Mouse (Mus musculus) adrenal gland, postnatal 10 days (tissue): ENCODE results near the gene CN725425. TPM values are rescaled to one million over a fixed set of nuclear protein-coding genes. Genes with fewer than 3 reads are reported as not detected.

Experiments
- DNase-seq: peaks from one replicate; pipeline ENCODE4 v3.0.0; 2021; ENCODE audit warnings: mixed read lengths
- long read RNA-seq, 2 experiments: library from polyadenylated mRNA; stranded (forward); transcript quantifications; one replicate each; pipeline ENCODE4 v2.0.0; 2021
- total RNA-seq, 2 experiments: library from RNA; stranded (reverse); gene quantifications; 2 replicates each; pipeline ENCODE4 v1.2.3; 2021

Gene CN725425
- not detected for total RNA-seq
- long read RNA-seq, experiment 1 = 0 reads
- long read RNA-seq, experiment 2 = 0 reads

GRCm38 (mm10) chr15:91199256-91199905 is at the start of gene CN725425:
Gene CN725425, plus strand, starts transcription at chr15:91199494.
- DNase-seq = no peak

GRCm38 (mm10) chr15:91152592-91152991 is 46.7 kb upstream of the CN725425 start:
- DNase-seq = peak; percentile 25

GRCm38 (mm10) chr15:91153311-91153710 is 46.0 kb upstream of the CN725425 start:
- no peak for DNase-seq

GRCm38 (mm10) chr15:91161153-91161552 is 38.1 kb upstream of the CN725425 start:
- no peak for DNase-seq

- no peak for DNase-seq
Observed at GRCm38 (mm10) chr15:91163454-91163853, 35.8 kb upstream of the CN725425 start.

- DNase-seq = peak; percentile 33
Observed at GRCm38 (mm10) chr15:91165021-91165420, 34.3 kb upstream of the CN725425 start.

- DNase-seq = no peak
Observed at GRCm38 (mm10) chr15:91167850-91168562, 31.3 kb upstream of the CN725425 start.

- no peak for DNase-seq
Observed at GRCm38 (mm10) chr15:91170602-91171328, 28.5 kb upstream of the CN725425 start.

GRCm38 (mm10) chr15:91171332-91171731 is 28.0 kb upstream of the CN725425 start:
- no peak for DNase-seq

- peak; percentile 17 for DNase-seq
Observed at GRCm38 (mm10) chr15:91172193-91172592, 27.1 kb upstream of the CN725425 start.

- DNase-seq = no peak
Observed at GRCm38 (mm10) chr15:91178656-91179314, 20.5 kb upstream of the CN725425 start.

GRCm38 (mm10) chr15:91179911-91180622 is 19.2 kb upstream of the CN725425 start:
- DNase-seq = peak; percentile 43

GRCm38 (mm10) chr15:91186358-91186757 is 12.9 kb upstream of the CN725425 start:
- DNase-seq = no peak

GRCm38 (mm10) chr15:91190026-91190425 is 9.3 kb upstream of the CN725425 start:
- DNase-seq = no peak

- DNase-seq = no peak
Observed at GRCm38 (mm10) chr15:91190519-91191207, 8.6 kb upstream of the CN725425 start.

GRCm38 (mm10) chr15:91191412-91192222 is 7.7 kb upstream of the CN725425 start, which contains the start of gene Abcd2:
Gene Abcd2, minus strand, starts transcription at chr15:91191799.
- peak; percentile 81 for DNase-seq

GRCm38 (mm10) chr15:91192223-91192598 is 7.1 kb upstream of the CN725425 start:
- no peak for DNase-seq

- DNase-seq = no peak
Observed at GRCm38 (mm10) chr15:91200833-91201232, 1.5 kb downstream of the CN725425 start.

GRCm38 (mm10) chr15:91202486-91202885 is 3.2 kb downstream of the CN725425 start:
- no peak for DNase-seq

- no peak for DNase-seq
Observed at GRCm38 (mm10) chr15:91203521-91203920, 4.2 kb downstream of the CN725425 start.
